Mouse (Mus musculus) forelimb bud, embryonic 11.5 days (tissue): ENCODE results near the gene Krtap31-1.
"Not testable (repeated sequence)": the region's sequence is repeated elsewhere in the genome, so short reads cannot be mapped to it uniquely, and the experiment has no call there.

Experiments used
- DNase-seq: peaks from one replicate; pipeline ENCODE4 v3.0.0-alpha.2; 2012; ENCODE audit warnings: low read depth, low spot score

Gene Krtap31-1

GRCm38 (mm10) chr11:99907620-99908019 lies at the start of gene Krtap31-1:
Krtap31-1 (plus strand) TSS chr11:99907920.
- no peak for DNase-seq

- no peak for DNase-seq
Measured at GRCm38 (mm10) chr11:99858761-99859160, 49.0 kb upstream of the Krtap31-1 start.

GRCm38 (mm10) chr11:99864176-99864575 lies 43.5 kb upstream of the Krtap31-1 start, which contains the start of gene Gm11559:
Gm11559 (plus strand) TSS chr11:99864476.
- DNase-seq, result not testable (repeated sequence)

GRCm38 (mm10) chr11:99873089-99873488 lies 34.6 kb upstream of the Krtap31-1 start, which contains the start of gene Krtap9-1:
Krtap9-1 (plus strand) TSS chr11:99873389.
- DNase-seq, result not testable (repeated sequence)

- not testable (repeated sequence) for DNase-seq
Measured at GRCm38 (mm10) chr11:99878887-99879286, 28.8 kb upstream of the Krtap31-1 start, which contains the start of gene Gm11567. Gm11567 (plus strand) TSS chr11:99879187.

- no peak for DNase-seq
Measured at GRCm38 (mm10) chr11:99914451-99914850, 6.7 kb downstream of the Krtap31-1 start, which contains the start of gene Gm11565. Gm11565 (plus strand) TSS chr11:99914751.

GRCm38 (mm10) chr11:99935991-99936390 lies 28.3 kb downstream of the Krtap31-1 start, which contains the start of gene Krtap31-2:
Krtap31-2 (plus strand) TSS chr11:99936291.
- DNase-seq, result no peak

- DNase-seq, result no peak
Measured at GRCm38 (mm10) chr11:99937751-99938264, 30.1 kb downstream of the Krtap31-1 start.

GRCm38 (mm10) chr11:99948175-99948574 lies 40.5 kb downstream of the Krtap31-1 start, which contains the start of gene Krtap9-5:
Krtap9-5 (plus strand) TSS chr11:99948475.
- DNase-seq, result no peak
